Mouse (Mus musculus) hematopoietic multipotent progenitor cell, adult 10-12 weeks (in vitro differentiated cells): Measurements from ENCODE around the gene Plin3. TPM values are rescaled to one million over a fixed set of nuclear protein-coding genes. Genes with fewer than 3 reads are reported as not detected.

Source experiments
- polyA plus RNA-seq: library from polyadenylated mRNA; stranded (reverse); fragments of >175 nt; gene quantifications from 2 replicates; pipeline ENCODE4 v1.2.3, GENCODE M21; 2012; ENCODE audit warnings: low replicate concordance

Gene Plin3
- polyA plus RNA-seq: 13.8 and 19.1 TPM in 2 replicates

GRCm38 (mm10) chr17:56292531-56293222, at the start of gene Plin3:
TSS of gene Plin3 (minus strand) at chr17:56292873.

GRCm38 (mm10) chr17:56325450-56326152, 32.9 kb upstream of the Plin3 start, which contains the start of gene Kdm4b:
TSS of gene Kdm4b (plus strand) at chr17:56326062.

GRCm38 (mm10) chr17:56303160-56303846, 10.6 kb upstream of the Plin3 start, which contains the start of gene Uhrf1:
TSS of gene Uhrf1 (plus strand) at chr17:56303321.

GRCm38 (mm10) chr17:56300186-56300585, 7.5 kb upstream of the Plin3 start, which contains the start of gene Arrdc5:
TSS of gene Arrdc5 (minus strand) at chr17:56300286.

GRCm38 (mm10) chr17:56276643-56277566, 15.8 kb downstream of the Plin3 start, which contains the start of gene Ticam1:
TSS of gene Ticam1 (minus strand) at chr17:56276786.

GRCm38 (mm10) chr17:56256239-56256881, 36.3 kb downstream of the Plin3 start, which contains the start of gene Fem1a:
TSS of gene Fem1a (plus strand) at chr17:56256810.

Other genes with a start within 250 kb of the Plin3 start
- gene Ubxn6, start 217.8 kb downstream of the Plin3 start, polyA plus RNA-seq: 73.8 and 75.4 TPM in 2 replicates
- gene Hdgfl2, start 213.2 kb downstream of the Plin3 start, polyA plus RNA-seq: 101 and 241 TPM in 2 replicates
- gene Plin4, start 183.1 kb downstream of the Plin3 start, polyA plus RNA-seq: not detected in 2 replicates
- 0.72 TPM in 1 of 2 replicates, not detected in the other for gene Plin5, start 175.3 kb downstream of the Plin3 start, polyA plus RNA-seq
- gene Lrg1, start 170.9 kb downstream of the Plin3 start, polyA plus RNA-seq: 23.7 and 144 TPM in 2 replicates
- gene Sema6b, start 152.5 kb downstream of the Plin3 start, polyA plus RNA-seq: 4.6 and 13.7 TPM in 2 replicates
- gene Tnfaip8l1, start 130.4 kb downstream of the Plin3 start, polyA plus RNA-seq: 3.4 and 4.4 TPM in 2 replicates
- gene Mydgf, start 109.0 kb downstream of the Plin3 start, polyA plus RNA-seq: 15.4 and 25.6 TPM in 2 replicates
- 60.0 and 65.5 TPM in 2 replicates for gene Dpp9, start 74.0 kb downstream of the Plin3 start, polyA plus RNA-seq
- 24.9 and 29.9 TPM in 2 replicates for gene Fem1a, start 36.1 kb downstream of the Plin3 start, polyA plus RNA-seq
- gene Ticam1, start 16.1 kb downstream of the Plin3 start, polyA plus RNA-seq: 21.1 and 36.0 TPM in 2 replicates
- not detected in 2 replicates for gene Arrdc5, start 7.4 kb upstream of the Plin3 start, polyA plus RNA-seq
- gene Uhrf1, start 10.4 kb upstream of the Plin3 start, polyA plus RNA-seq: 11.8 and 22.9 TPM in 2 replicates
- gene Kdm4b, start 33.2 kb upstream of the Plin3 start, polyA plus RNA-seq: 44.0 and 67.2 TPM in 2 replicates
- 34.2 and 182 TPM in 2 replicates for gene Ptprs, start 183.6 kb upstream of the Plin3 start, polyA plus RNA-seq
- not detected in 2 replicates for gene Znrf4, start 219.6 kb upstream of the Plin3 start, polyA plus RNA-seq